ENCODE assay signal across 28 mouse cellular contexts in the genomic region with DNA sequence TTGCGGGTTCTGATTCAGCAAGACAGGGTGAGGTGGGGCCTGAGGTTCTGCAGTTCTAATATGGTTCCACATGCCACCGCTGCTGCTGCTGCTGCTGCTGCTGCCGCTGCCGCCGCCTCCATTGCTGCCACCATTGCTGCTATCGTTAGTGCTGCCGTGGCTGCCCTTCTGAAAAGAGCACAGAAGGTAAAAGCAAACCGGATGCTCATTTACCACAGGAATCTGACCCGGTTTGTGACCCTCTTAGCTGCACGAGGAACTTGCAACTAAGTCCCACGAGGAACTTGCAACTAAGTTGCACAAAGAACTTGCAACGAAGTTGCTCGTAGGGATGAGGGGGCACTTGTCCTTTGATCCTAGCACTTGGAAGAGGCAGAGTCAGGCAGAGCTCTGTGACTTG. TPM values are rescaled to one million over a fixed set of nuclear protein-coding genes. Genes with fewer than 3 reads are reported as not detected.
A peak's percentile ranks its signal among the peaks of the same experiment; 100 is the strongest.
DNase-seq lines count a peak whose midpoint lies in the region; ATAC-seq lines count a peak whose summit lies in the region.
"Had no signal": no experiment of that assay in that cellular context is flagged by ENCODE, and none has a peak within 500 bp of the region (broad histone marks: within the 10 kb centered on the region; RNA-seq: fewer than 3 reads in every experiment).

No protein-coding gene starts in this region.

- DNase-seq in thymus, postnatal 0 days (ENCODE audit: low spot score): peak; percentile 48
- DNase-seq in thymus, postnatal 25 days: no peak
- peak; percentile 41 for DNase-seq in CD4-positive, CD25-positive, alpha-beta regulatory T cell, adult 2 months (ENCODE audit: low read depth, low spot score)
- DNase-seq in induced T-regulatory cell, adult 2 months (ENCODE audit: low read depth): peak; percentile 44
- DNase-seq in yolk sac, embryonic 10.5 days (ENCODE audit: low spot score): no peak
- DNase-seq in forebrain, embryonic 11.5 days (ENCODE audit: low spot score): no peak
- DNase-seq in heart, adult 11 months: no peak
- DNase-seq: adrenal gland, adult 2 months; adrenal gland, postnatal 25 days; cerebellum, adult 18-20 months; cerebellum, adult 9-11 months; cerebellum, postnatal 36 days; embryo, embryonic 11 days; gastrocnemius, postnatal 36 days; heart, postnatal 36 days had no signal

- no peak overlapping the region for H3K4me3 ChIP-seq in forebrain, embryonic 11.5 days (ENCODE audit: low read depth, low read length)
- H3K4me3 ChIP-seq: embryonic facial prominence, embryonic 15.5 days; erythroblast, embryonic 14.5 days; forebrain, embryonic 10.5 days; forebrain, embryonic 15.5 days; heart, embryonic 12.5 days; hindbrain, embryonic 15.5 days had no signal

- no peaks in the 10 kb centered on the region for H3K4me1 ChIP-seq in forebrain, embryonic 11.5 days (replicated peaks; ENCODE audit: control insufficient read depth, insufficient read depth, low read length)
- H3K4me1 ChIP-seq: embryonic facial prominence, embryonic 15.5 days; forebrain, embryonic 10.5 days; forebrain, embryonic 15.5 days; heart, embryonic 12.5 days; hindbrain, embryonic 15.5 days had no signal

- no peak overlapping the region for H3K9ac ChIP-seq in forebrain, embryonic 11.5 days (ENCODE audit: low read length)
- H3K9ac ChIP-seq: embryonic facial prominence, embryonic 15.5 days; forebrain, embryonic 15.5 days; heart, embryonic 12.5 days; hindbrain, embryonic 15.5 days had no signal

- H3K27ac ChIP-seq in forebrain, embryonic 11.5 days (ENCODE audit: low read depth, low read length): no peak overlapping the region
- H3K27ac ChIP-seq: embryonic facial prominence, embryonic 15.5 days; forebrain, embryonic 10.5 days; forebrain, embryonic 15.5 days; hindbrain, embryonic 15.5 days had no signal

- WGBS in forebrain, embryonic 11.5 days: 80% methylated on average over 13 of the region's 13 CpGs

- H3K27me3 ChIP-seq in forebrain, embryonic 11.5 days (ENCODE audit: control insufficient read depth, insufficient read depth, low read length): no peaks in the 10 kb centered on the region
- H3K27me3 ChIP-seq: CH12.LX; embryonic facial prominence, embryonic 15.5 days; forebrain, embryonic 15.5 days; heart, embryonic 12.5 days; hindbrain, embryonic 15.5 days; Patski had no signal

- H3K36me3 ChIP-seq in forebrain, embryonic 11.5 days (ENCODE audit: control insufficient read depth, insufficient read depth, low read length): no peaks in the 10 kb centered on the region
- H3K36me3 ChIP-seq: embryonic facial prominence, embryonic 15.5 days; forebrain, embryonic 10.5 days; forebrain, embryonic 15.5 days; heart, embryonic 12.5 days; hindbrain, embryonic 15.5 days had no signal

- H3K4me2 ChIP-seq in forebrain, embryonic 11.5 days (ENCODE audit: low read depth, low read length, severe bottlenecking): no peak overlapping the region
- H3K4me2 ChIP-seq: embryonic facial prominence, embryonic 15.5 days; forebrain, embryonic 15.5 days; heart, embryonic 12.5 days; hindbrain, embryonic 15.5 days had no signal

- no peak for ATAC-seq in forebrain, embryonic 11.5 days (replicated peaks; ENCODE audit: low FRiP score)
- ATAC-seq: activated CD4-positive, CD25-positive, alpha-beta regulatory T cell, adult 4 months; forebrain, embryonic 15.5 days; inflammation-experienced regulatory T-cells, adult 6 months; Patski had no signal

- no peaks in the 10 kb centered on the region; the same call in 1 of the 2 replicates for H3K9me3 ChIP-seq in forebrain, embryonic 11.5 days (ENCODE audit: control insufficient read depth, low read length)
- H3K9me3 ChIP-seq: embryonic facial prominence, embryonic 15.5 days; forebrain, embryonic 15.5 days; hindbrain, embryonic 15.5 days had no signal

RNA-seq across cellular contexts. Expression of gene Mcu, which starts 40.3 kb away (rescaled TPM):
- 26.6 and 29.3 TPM in 2 replicates for polyA plus RNA-seq in thymus, postnatal 0 days (2015; fragmentation: Nextera tagmentation; extraction: Ambion mirVana)
- polyA plus RNA-seq in forebrain, embryonic 11.5 days (2014; fragmentation: Nextera tagmentation; extraction: Ambion mirVana): 20.8 and 22.3 TPM in 2 replicates

RNA-seq across cellular contexts. Expression of gene Gm10322, which starts 40.9 kb away (rescaled TPM):
- polyA plus RNA-seq in thymus, postnatal 0 days (2015; fragmentation: Nextera tagmentation; extraction: Ambion mirVana): not detected in 2 replicates
- polyA plus RNA-seq in forebrain, embryonic 11.5 days (2014; fragmentation: Nextera tagmentation; extraction: Ambion mirVana): not detected in 2 replicates
- polyA plus RNA-seq: activated CD4-positive, CD25-positive, alpha-beta regulatory T cell, adult 4 months; adrenal gland, adult 2 months; embryonic facial prominence, embryonic 11.5 days; embryonic facial prominence, embryonic 15.5 days; erythroblast, embryonic 14.5 days; forebrain, embryonic 10.5 days; forebrain, embryonic 15.5 days; heart, embryonic 12.5 days; heart, embryonic 16.5 days; hindbrain, embryonic 11.5 days; hindbrain, embryonic 15.5 days; inflammation-experienced regulatory T-cells, adult 6 months; Patski had no signal

RNA-seq across cellular contexts. Expression of gene Micu1, which starts 45.5 kb away (rescaled TPM):
- 49.8 and 56.0 TPM in 2 replicates for polyA plus RNA-seq in thymus, postnatal 0 days (2015; fragmentation: Nextera tagmentation; extraction: Ambion mirVana)
- polyA plus RNA-seq in forebrain, embryonic 11.5 days (2014; fragmentation: Nextera tagmentation; extraction: Ambion mirVana): 65.0 and 69.3 TPM in 2 replicates

Comparison
In these comparisons a context has a peak if more than half of its experiments do, and no peak if none do; other contexts are left out.
1. DNase-seq: peak in thymus, postnatal 0 days (single experiment), CD4-positive, CD25-positive, alpha-beta regulatory T cell, adult 2 months (single experiment) and induced T-regulatory cell, adult 2 months (single experiment); none in thymus, postnatal 25 days (single experiment), yolk sac, embryonic 10.5 days (single experiment), forebrain, embryonic 11.5 days (single experiment) and heart, adult 11 months (single experiment).